Mouse (Mus musculus) erythroblast, adult 5-6 weeks (primary cell): ENCODE measurements around the gene Gm21497. TPM values are rescaled to one million over a fixed set of nuclear protein-coding genes. Genes with fewer than 3 reads are reported as not detected.
"Not testable (repeated sequence)": the region's sequence is repeated elsewhere in the genome, so short reads cannot be mapped to it uniquely, and the experiment has no call there.

Experiments
- ATAC-seq: replicated peaks from 2 replicates; pipeline ENCODE4 v1.8.0; 2016; ENCODE audit warnings: moderate number of reproducible peaks, mild to moderate bottlenecking, moderate TSS enrichment, inconsistent platforms; ENCODE audit not compliant: poor library complexity, low FRiP score, severe bottlenecking
- total RNA-seq, 2 experiments: library from RNA; stranded (forward) in 1 of 2; stranded (reverse) in 1 of 2; fragments of 150-400 nt in 1 of 2; fragments of 200-764, 138-1000 nt in 1 of 2; gene quantifications; 2 replicates each; pipeline versions ENCODE4 v1.2.3 to v1.2.4; 2015 to 2017; ENCODE audit warnings: low replicate concordance in 2 of 2

Gm21497 gene
- not detected in 2 replicates for total RNA-seq (2015; ENCODE audit: low replicate concordance)
- not detected in 2 replicates for total RNA-seq (2017; ENCODE audit: low replicate concordance)

DNA sequence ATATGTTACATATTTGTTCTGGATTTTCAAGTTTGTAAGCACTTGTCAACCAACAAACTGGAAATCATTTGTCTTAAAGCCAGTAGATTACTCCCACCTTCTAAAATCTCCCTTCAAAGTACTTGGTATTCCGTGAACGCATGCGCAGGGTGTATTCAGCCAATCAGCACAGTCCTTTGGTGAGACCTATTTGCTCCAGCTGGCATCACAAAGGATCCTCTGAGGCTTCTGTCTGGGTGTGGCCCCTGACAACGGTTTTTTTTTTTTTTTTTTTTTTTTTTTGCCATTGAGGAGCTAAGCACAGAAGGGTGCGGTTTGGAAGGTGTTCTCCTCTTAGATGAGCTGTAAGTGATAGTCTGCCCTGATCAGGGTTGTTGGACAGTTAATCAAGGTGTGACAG is at the start of gene Gm21497:
Gene Gm21497 (plus strand): TSS at position 301 of the 400 bp plus-strand sequence.
- not testable (repeated sequence) for ATAC-seq
